Mouse (Mus musculus) cortical plate, adult 2 months (tissue): ENCODE measurements around the gene Sco1. TPM values are rescaled to one million over a fixed set of nuclear protein-coding genes. Genes with fewer than 3 reads are reported as not detected.
"Not testable (repeated sequence)": the region's sequence is repeated elsewhere in the genome, so short reads cannot be mapped to it uniquely, and the experiment has no call there.

Experiments used
- H3K27ac ChIP-seq: fragments of 200-500 bp; 2 replicates; pipeline ENCODE4 v1.5.1; 2012; ENCODE audit warnings: low read length, control low read depth, inconsistent platforms; ENCODE audit not compliant: insufficient read depth
- H3K4me1 ChIP-seq: fragments of 200-500 bp; 2 replicates; pipeline ENCODE4 v1.6.1; 2011; ENCODE audit warnings: low read length; ENCODE audit not compliant: control insufficient read depth, insufficient read depth
- H3K4me3 ChIP-seq: fragments of 200-500 bp; 2 replicates; pipeline ENCODE4 v1.5.1; 2011; ENCODE audit warnings: mild to moderate bottlenecking, low read length, control low read depth; ENCODE audit not compliant: insufficient read depth
- CTCF ChIP-seq: fragments of 200-500 bp; IDR thresholded peaks from 2 replicates; pipeline ENCODE4 v1.5.1; 2011; ENCODE audit warnings: mild to moderate bottlenecking, control low read depth, low read length; ENCODE audit not compliant: insufficient read depth; ENCODE audit errors: extremely low read depth
- POLR2A ChIP-seq: fragments of 200-500 bp; IDR thresholded peaks from 2 replicates; pipeline ENCODE4 v1.6.1; 2011; ENCODE audit warnings: mild to moderate bottlenecking, low read length, control low read depth; ENCODE audit not compliant: insufficient read depth; ENCODE audit errors: extremely low read depth
- polyA plus RNA-seq: library from polyadenylated mRNA; depleted of rRNA; stranded (reverse); fragments of >200 nt; gene quantifications from 2 replicates; pipeline ENCODE4 v1.2.3, GENCODE M21; 2012

The Sco1 gene
- polyA plus RNA-seq, 1 experiment: 6.0 TPM

DNA sequence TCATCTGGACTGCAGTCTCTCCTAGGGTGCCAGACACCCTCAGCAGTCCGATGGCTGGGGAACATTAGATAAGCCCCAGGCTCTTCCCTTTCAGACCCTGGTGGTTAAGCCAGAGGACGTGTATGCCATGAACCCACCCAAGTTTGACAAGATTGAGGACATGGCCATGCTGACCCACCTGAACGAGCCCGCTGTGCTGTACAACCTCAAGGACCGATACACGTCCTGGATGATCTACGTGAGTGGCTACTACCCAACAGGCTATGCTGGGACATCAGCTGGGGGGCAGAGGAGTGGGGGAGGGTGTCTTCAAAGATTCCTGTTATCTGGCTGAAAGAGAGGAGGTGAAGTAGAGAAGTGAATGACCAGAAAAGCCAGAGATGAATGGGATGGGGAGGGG is 29.7 kb downstream of the Sco1 start:
- Histone ChIP-seq H3K4me3 (no peak overlapping the region), H3K27ac (no peak overlapping the region), H3K4me1 (no peaks in the 10 kb centered on the region)
- no peak for TF ChIP-seq CTCF
- TF ChIP-seq POLR2A: no peak

DNA sequence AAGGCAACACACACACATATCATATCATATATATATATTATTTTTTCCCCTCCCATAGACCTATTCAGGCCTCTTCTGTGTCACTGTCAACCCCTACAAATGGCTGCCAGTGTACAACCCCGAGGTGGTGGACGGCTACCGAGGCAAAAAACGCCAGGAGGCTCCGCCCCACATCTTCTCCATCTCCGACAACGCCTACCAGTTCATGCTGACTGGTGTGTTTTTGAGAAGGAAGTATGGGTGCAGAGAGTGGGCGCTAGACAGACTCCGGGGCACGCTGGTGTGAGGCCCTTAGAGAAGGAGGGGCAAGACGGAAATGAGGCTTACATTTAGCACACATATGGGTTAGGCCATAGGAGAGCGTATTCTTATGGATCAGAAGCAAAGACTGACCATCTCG is 30.3 kb downstream of the Sco1 start:
- no peaks in the 10 kb centered on the region for H3K4me1 ChIP-seq
- no peak overlapping the region for H3K27ac ChIP-seq
- H3K4me3 ChIP-seq: no peak overlapping the region
- TF ChIP-seq POLR2A (no peak), CTCF (no peak)

GRCm38 (mm10) chr11:67083239-67083638 is 30.8 kb downstream of the Sco1 start:
- TF ChIP-seq POLR2A (no peak), CTCF (no peak)
- H3K4me1 ChIP-seq: no peaks in the 10 kb centered on the region
- no peak overlapping the region for H3K4me3 ChIP-seq
- H3K27ac ChIP-seq: no peak overlapping the region

GRCm38 (mm10) chr11:67083712-67084340 is 31.4 kb downstream of the Sco1 start:
- TF ChIP-seq CTCF: no peak
- TF ChIP-seq POLR2A: no peak
- Histone ChIP-seq H3K4me3 (no peak overlapping the region), H3K4me1 (no peaks in the 10 kb centered on the region), H3K27ac (no peak overlapping the region)

GRCm38 (mm10) chr11:67085489-67085888 is 33.0 kb downstream of the Sco1 start:
- TF ChIP-seq POLR2A (no peak), CTCF (peak; percentile 73)
- H3K4me3 ChIP-seq: no peak overlapping the region
- H3K27ac ChIP-seq: no peak overlapping the region
- H3K4me1 ChIP-seq: no peaks in the 10 kb centered on the region

GRCm38 (mm10) chr11:67086467-67087164 is 34.1 kb downstream of the Sco1 start:
- TF ChIP-seq CTCF: no peak
- TF ChIP-seq POLR2A: no peak
- Histone ChIP-seq H3K4me1 (no peaks in the 10 kb centered on the region), H3K4me3 (no peak overlapping the region), H3K27ac (no peak overlapping the region)

- H3K27ac ChIP-seq: no peak overlapping the region
- no peak overlapping the region for H3K4me3 ChIP-seq
- no peaks in the 10 kb centered on the region for H3K4me1 ChIP-seq
- TF ChIP-seq CTCF: no peak
- TF ChIP-seq POLR2A: no peak
Measured at GRCm38 (mm10) chr11:67087225-67087624, 34.8 kb downstream of the Sco1 start.

GRCm38 (mm10) chr11:67092354-67092753 is 39.9 kb downstream of the Sco1 start:
- H3K4me3 ChIP-seq, H3K4me1 ChIP-seq, H3K27ac ChIP-seq: not testable (repeated sequence)

- no peaks in the 10 kb centered on the region for H3K4me1 ChIP-seq
- H3K27ac ChIP-seq: no peak overlapping the region
- TF ChIP-seq POLR2A (no peak), CTCF (no peak)
- no peak overlapping the region for H3K4me3 ChIP-seq
Measured at GRCm38 (mm10) chr11:67093201-67093600, 40.7 kb downstream of the Sco1 start.

GRCm38 (mm10) chr11:67093652-67094051 is 41.2 kb downstream of the Sco1 start:
- TF ChIP-seq POLR2A: no peak
- no peak for TF ChIP-seq CTCF
- Histone ChIP-seq H3K27ac (no peak overlapping the region), H3K4me3 (no peak overlapping the region), H3K4me1 (no peaks in the 10 kb centered on the region)
